Mouse (Mus musculus): ENCODE measurements around the gene Pcnx.
A peak's percentile ranks its signal among the peaks of the same experiment; 100 is the strongest.
"Not testable (repeated sequence)": the region's sequence is repeated elsewhere in the genome, so short reads cannot be mapped to it uniquely, and the experiment has no call there.

The Pcnx gene

DNA sequence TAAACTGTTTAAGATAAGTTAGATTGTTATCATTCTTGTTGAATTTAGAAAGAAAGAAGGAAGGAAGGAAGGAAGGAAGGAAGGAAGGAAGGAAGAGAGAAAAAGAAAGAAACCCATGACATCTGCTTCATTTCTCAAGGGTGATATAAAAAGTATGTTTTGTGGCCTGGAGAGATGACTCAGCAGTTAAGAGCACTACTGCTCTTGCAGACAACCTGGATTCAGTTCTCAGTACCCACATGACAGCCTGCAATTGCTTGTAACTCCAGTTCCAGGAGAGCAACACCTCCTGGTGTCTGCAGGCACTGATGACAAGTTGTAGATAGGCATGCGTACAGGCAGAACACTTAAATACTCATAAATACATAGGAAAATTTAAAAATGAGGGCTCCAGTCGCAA lies 105.6 kb downstream of the Pcnx start:
- no peak for DNase-seq (ENCODE audit: low spot score in 2 of 2)

DNA sequence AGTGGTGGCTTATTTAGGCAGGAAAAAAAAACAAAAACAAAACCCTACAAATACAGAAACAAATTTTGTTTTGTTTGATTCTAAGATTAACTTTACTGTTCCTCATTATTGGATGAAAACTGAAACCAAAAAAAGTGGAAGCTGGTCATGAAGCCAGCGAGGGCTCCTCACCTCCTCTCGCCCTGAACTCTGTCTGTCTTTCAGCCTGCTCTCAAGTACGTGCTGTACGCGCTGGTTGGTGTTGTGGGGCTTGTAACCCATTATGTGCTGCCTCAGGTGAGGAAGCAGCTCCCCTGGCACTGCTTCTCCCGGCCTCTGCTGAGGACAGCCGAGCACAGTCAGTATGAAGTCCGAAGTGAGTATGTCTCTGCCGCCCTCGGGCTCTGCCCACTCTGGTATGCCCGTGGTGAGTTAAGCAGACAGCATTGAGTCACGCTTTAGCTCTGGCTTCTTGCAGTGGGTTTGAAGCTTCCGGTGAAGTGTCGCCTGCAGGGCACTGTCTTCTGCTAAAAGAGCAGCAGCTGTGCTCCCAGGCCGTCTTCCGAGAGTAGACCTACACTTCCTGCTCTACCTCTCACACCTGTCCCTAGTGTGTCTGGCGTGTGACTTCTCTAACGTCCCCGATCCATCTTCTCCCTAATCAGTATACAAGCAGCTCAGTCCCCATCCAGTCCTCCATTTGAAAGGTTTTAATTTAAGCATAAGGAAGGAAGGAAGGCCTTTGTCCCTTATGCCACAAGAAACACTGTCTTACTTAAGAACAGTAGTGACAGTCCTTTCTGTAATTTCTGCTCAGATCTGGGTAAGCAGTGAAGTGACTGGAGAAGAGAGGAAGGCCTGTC lies 111.4 kb downstream of the Pcnx start:
- peak; percentile 37 to 53 for DNase-seq (ENCODE audit: low spot score in 2 of 2)

DNA sequence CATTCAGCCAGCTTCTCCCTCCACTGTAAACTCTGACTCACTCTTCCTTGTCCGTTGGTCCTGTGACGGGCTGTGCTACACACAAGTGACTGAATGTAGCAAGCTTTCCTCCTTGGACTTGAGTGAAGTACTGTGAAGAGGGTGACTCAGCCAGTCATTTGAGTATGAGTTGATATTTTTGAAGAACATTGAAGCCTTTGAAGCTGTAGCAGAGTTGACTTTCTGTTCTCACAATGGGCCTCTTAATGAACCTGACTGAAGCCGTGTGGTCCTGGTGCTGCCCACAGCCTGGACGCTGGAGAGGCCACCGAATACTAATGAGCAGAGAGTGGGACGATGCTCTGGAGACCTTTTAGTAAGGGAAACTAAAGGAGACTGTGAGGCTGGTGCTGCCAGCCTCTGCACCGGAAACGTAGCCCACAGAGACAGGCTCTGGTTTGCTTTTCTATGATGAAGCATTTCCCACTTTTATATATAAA lies 112.1 kb downstream of the Pcnx start:
- DNase-seq (ENCODE audit: low spot score in 2 of 2) = peak; percentile 41 to 42

DNA sequence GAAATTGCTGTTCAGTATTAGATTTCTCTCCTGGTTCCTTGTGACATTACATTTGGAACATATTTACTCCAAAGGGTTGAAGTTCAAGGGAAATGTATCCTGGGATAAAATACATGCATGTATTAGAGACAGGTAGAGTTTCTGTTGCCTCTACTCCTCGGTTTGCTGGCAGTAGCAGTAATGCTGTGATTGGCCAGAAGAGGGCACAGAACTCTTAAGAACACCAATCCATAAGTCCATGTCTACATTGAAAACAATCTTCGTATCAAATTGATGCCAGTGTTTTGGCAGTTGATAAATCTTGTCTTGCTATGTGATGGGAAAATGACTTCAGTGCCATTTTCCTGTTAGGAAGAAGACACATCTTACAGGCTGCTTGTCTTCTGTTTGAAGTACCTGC lies 115.0 kb downstream of the Pcnx start:
- DNase-seq (ENCODE audit: low spot score in 2 of 2) = peak; percentile 73 to 75

DNA sequence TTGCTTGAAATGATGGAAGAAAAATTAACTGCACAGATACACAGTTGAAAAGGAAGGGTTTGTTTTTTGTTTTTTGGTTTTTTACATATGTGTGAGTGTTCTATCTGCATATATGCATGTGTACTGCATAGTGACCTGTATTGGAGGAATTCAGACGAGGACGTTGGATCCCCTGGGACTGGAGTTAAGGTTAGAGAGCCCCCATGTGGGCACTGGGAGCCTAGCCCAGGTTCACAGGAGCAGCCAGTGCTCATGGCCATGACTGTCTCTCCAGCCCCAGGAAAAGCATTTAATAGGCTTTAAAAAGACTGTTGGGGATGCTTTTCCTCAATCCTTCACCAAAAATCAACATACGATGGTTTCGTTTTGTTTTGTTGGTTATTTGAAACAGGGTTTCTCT lies 117.5 kb downstream of the Pcnx start:
- no peak for DNase-seq (ENCODE audit: low spot score in 2 of 2)

DNA sequence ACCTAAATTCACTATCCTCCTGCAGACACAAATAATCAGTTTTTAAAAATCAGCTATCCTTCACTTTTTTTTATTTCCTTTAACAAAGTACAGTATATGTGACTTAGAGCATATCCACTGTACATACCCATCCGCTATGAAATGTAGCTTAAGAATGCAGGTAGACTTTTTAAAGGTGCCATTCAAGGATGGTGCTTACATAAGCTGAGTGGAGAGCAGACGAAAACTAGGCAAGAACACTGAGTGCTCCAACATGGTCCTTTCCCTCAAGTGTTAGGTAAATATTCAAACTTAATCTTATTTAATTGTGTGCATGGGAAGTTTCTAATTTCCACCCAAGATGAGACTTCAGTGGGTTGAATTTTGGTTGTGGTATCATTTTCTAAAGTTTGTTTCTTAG lies 119.5 kb downstream of the Pcnx start:
- DNase-seq (ENCODE audit: low spot score in 2 of 2) = no peak

DNA sequence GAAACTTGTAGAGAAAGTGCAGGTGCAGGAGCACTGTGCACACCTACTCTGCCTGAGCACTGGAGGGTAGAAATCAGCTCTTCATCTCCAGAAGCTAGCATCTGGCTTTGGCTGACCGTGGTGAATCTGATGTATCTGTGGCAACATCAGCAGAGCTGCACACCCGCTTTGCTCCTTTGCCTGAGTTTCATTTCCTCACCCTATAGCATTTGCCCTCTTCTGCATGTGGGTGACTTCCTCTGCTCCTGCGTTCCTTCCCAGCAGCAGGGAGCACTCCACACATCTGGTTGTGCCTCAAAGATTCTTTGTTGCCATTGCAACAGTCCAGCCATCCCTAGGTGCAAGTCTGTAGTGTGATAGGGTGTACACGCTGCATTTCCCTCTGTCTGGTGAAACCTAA lies 132.3 kb downstream of the Pcnx start:
- DNase-seq (ENCODE audit: low spot score in 2 of 2) = no peak

DNA sequence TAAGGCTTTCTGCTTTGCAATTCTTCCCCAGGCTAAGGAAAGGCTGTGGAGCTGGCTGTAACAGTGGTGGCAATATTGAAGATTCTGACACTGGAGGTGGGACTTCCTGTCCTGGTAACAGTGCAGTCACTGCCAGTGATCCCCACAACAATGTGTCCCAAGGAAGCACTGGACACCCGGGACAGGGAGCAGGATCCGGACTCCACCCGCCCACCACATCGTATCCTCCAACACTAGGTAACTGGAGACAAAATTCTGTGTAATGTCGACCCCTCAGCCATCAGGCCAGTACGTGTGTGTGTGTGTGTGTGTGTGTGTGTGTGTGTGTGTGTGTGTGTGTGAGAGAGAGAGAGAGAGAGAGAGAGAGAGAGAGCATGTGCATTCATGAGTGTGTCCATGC lies 133.2 kb downstream of the Pcnx start:
- DNase-seq (ENCODE audit: low spot score in 2 of 2) = no peak

DNA sequence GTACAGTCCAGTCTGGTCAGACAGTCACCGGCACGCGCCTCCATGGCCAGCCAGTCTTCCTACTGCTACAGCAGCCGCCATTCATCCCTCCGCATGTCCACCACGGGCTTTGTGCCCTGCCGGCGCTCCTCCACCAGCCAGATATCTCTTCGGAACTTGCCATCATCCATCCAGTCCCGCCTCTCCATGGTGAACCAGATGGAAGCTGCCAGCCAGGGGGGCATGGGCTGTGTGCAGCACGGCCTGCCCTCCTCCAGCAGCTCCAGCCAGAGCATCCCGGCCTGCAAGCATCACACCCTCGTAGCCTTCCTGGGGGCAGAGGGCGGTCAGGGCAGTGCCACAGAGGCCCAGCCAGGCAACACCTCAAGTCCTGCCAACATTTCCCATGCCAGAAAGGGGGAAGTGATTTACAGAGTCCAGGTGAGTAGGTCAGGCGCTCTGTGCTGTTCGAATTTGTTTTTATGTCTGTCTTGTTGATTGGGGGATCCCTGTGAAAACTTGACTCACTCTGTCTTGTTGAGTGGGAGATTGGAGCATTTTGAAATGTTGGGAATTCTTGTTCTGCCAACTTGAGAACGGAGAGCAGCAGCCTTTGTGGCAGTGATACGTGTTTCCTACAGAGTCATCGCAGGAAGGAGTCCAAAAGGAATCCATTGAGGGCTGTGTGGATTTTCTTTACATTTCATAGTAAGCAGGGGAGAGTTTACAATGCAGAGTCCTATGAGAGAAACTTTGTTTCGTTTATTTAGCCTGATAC lies 135.3 kb downstream of the Pcnx start:
- DNase-seq (ENCODE audit: low spot score in 2 of 2) = no peak

DNA sequence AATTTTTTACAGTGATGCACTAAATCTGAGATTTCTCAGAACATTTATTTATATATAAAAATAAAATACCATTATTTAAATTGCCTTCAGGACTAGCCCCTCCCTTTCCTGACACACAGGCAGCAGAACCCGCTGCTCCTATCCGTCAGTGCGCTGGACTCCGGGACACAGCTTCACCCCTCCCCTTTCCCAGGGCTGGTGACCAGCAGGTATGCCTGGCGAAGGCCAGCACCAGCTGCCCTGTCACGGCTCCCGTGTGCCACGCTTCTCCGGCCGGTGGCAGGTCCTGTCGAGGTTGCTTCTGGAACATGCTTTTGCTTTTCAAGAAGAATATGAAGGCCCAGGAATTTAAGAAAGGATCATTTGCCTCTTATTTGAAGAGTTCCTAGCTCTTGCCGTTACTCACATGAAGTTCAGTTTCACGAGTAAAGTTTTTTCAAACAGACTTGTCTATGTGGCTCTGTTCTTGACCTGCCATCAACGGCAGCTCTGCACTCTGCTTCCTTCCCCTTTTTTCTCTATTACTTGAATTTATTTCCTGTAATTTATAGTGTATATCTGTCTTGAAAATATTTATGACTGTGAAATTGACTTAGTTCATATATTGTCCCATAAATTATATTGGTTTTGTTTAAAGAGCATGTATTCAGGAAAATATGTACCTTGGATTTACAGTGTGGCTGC lies 137.0 kb downstream of the Pcnx start:
- no peak for DNase-seq (ENCODE audit: low spot score in 2 of 2)

DNA sequence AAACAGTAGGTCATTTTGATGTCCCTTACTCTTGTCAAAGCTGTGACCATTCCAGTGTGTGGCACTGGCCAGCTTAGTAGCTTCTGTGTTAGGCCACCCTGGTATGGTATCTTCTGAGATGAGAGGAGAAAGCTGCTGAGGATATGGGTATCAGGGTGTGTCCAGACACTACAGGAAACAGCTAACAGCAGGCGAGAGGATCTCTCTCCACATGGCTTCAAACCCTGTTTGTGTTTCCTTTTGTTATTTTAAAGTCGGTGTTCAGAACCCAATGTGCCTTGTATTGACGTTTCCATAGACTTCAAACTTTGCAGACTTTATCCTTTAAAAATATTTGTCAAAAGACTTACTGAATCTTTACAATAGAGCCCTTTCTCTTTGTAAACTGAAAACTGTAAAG lies 137.7 kb downstream of the Pcnx start:
- no peak for DNase-seq (ENCODE audit: low spot score in 2 of 2)

DNA sequence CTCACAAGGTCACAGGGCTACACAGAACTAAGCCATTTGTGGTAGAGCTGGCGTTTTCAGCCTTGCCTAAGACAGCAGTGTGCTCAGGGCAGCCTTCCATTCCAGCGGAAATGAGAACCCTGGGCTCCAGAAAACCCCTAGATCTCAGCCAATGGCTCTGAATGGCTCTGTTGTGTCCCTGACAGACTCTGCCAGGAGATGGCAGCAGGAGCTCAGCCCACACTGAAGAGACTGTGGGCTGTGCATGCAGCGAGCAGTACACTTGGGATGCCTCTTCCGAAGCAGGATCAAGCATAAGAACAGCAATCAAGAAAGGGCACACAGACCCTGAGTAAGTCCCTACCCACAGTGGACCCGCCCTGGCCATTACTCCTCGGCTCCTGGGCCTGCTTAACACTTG lies 142.9 kb downstream of the Pcnx start:
- DNase-seq (ENCODE audit: low spot score in 2 of 2) = not testable (repeated sequence)

DNA sequence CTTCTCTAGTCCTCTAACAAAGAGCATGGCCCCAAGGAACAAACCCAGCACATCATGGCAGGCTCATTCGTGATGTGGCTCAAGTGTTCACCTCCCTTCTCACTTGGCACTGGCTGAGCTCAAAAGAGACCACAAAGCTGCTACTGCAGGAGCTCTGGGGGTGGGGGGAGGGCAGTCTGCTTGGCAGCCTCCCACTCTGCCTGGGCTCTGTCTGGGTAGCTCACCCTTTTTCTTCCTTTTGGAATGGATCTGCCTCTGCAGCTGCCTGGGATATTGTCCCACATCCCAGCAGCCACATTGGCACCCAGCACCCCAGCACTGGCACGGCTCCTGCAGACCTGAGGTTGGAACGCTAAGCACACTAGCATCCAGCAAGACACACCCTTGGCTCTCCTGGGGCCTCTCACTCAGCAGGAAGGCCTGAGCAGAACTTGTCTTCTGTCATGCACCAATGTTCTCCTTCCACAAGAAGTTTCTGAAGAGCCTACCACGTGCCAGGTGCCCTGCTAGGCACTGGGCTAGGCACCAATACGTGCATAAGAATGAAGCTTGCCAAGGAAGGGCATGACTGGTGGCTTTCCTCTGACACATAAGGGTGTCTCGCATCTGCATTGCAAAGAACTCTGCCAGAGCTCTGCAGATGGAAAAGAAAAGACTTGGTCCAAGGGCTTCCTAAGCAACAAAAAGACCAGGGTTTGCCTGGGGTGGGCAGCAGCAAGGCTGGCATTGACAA lies 166.2 kb downstream of the Pcnx start:
- not testable (repeated sequence) for DNase-seq (ENCODE audit: low spot score in 2 of 2)

DNA sequence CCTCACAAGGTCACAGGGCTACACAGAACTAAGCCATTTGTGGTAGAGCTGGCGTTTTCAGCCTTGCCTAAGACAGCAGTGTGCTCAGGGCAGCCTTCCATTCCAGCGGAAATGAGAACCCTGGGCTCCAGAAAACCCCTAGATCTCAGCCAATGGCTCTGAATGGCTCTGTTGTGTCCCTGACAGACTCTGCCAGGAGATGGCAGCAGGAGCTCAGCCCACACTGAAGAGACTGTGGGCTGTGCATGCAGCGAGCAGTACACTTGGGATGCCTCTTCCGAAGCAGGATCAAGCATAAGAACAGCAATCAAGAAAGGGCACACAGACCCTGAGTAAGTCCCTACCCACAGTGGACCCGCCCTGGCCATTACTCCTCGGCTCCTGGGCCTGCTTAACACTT lies 173.7 kb downstream of the Pcnx start:
- DNase-seq (ENCODE audit: low spot score in 2 of 2) = not testable (repeated sequence)

DNA sequence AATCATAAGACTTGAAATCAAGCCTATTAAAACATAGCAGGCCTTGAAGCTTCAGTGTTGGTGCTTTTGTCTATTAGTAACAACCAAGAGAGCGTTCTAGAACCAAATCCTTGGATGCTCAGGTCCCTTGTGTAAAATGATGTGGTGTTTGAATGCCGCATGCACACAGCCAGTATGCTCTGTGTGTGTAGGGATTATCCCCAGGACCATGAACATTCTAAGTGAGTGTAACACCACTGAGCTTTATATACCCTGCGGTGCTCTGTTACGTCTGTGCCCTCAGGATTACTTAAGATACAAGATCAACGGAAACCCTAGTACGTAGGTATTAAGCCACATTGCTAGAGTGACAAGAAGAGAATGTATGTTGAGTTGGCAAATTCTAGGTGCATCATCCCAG lies 174.2 kb downstream of the Pcnx start:
- not testable (repeated sequence) for DNase-seq (ENCODE audit: low spot score in 2 of 2)

DNA sequence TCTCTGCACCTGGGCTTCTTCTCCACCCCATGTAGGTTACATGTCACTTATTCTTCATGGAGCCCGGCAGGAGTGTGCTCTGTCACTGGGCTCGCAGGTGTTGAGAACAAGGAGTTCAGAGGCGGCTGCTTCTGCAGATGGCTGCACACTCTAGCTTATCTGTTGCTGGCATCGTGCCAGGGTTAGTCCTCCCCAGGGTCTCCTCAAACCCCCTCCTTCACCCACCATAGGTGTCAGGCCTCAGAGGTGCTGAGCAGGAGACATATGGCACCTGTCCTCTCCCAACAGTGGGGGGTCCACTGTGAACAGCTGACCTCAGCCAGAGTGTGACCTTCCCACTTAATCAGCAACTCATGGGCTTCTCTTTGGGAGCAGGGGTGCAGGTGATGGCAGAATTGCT lies 184.3 kb downstream of the Pcnx start:
- DNase-seq (ENCODE audit: low spot score in 2 of 2) = not testable (repeated sequence)
